Mouse (Mus musculus) kidney, postnatal 14 days (tissue): Measurements from ENCODE around the gene Grik1.

ENCODE experiments used
- DNase-seq: peaks from one replicate; pipeline ENCODE4 v3.0.0; 2022; ENCODE audit warnings: mixed read lengths

Gene Grik1

GRCm38 (mm10) chr16:88141594-88141993, 148.5 kb downstream of the Grik1 start:
- no peak for DNase-seq

GRCm38 (mm10) chr16:88138913-88139312, 151.2 kb downstream of the Grik1 start:
- no peak for DNase-seq

- DNase-seq: no peak
These were observed 157.1 kb downstream of the Grik1 start for GRCm38 (mm10) chr16:88132919-88133318.

GRCm38 (mm10) chr16:88131103-88131502, 159.0 kb downstream of the Grik1 start:
- DNase-seq: no peak

- DNase-seq: no peak
These were observed 165.0 kb downstream of the Grik1 start for GRCm38 (mm10) chr16:88125098-88125497.

- peak; percentile 18 for DNase-seq
These were observed 177.4 kb downstream of the Grik1 start for GRCm38 (mm10) chr16:88112551-88113138.

GRCm38 (mm10) chr16:88111459-88111858, 178.6 kb downstream of the Grik1 start:
- DNase-seq: no peak

- DNase-seq: no peak
These were observed 195.8 kb downstream of the Grik1 start for GRCm38 (mm10) chr16:88094206-88094789.

- no peak for DNase-seq
These were observed 202.8 kb downstream of the Grik1 start for GRCm38 (mm10) chr16:88087280-88087679.

GRCm38 (mm10) chr16:88074716-88075115, 215.3 kb downstream of the Grik1 start:
- no peak for DNase-seq

GRCm38 (mm10) chr16:88060936-88061335, 229.1 kb downstream of the Grik1 start:
- DNase-seq: no peak

GRCm38 (mm10) chr16:88048121-88048520, 241.9 kb downstream of the Grik1 start:
- DNase-seq: no peak

- no peak for DNase-seq
These were observed 245.7 kb downstream of the Grik1 start for GRCm38 (mm10) chr16:88044321-88044720.

GRCm38 (mm10) chr16:88042458-88042857, 247.6 kb downstream of the Grik1 start:
- no peak for DNase-seq

- no peak for DNase-seq
These were observed 251.5 kb downstream of the Grik1 start for GRCm38 (mm10) chr16:88038503-88039091.

- DNase-seq: no peak
These were observed 301.3 kb downstream of the Grik1 start for GRCm38 (mm10) chr16:87988805-87989204.

- DNase-seq: no peak
These were observed 305.7 kb downstream of the Grik1 start for GRCm38 (mm10) chr16:87984201-87984870.

- DNase-seq: no peak
These were observed 316.0 kb downstream of the Grik1 start for GRCm38 (mm10) chr16:87974076-87974443.

- no peak for DNase-seq
These were observed 316.5 kb downstream of the Grik1 start for GRCm38 (mm10) chr16:87973394-87974075.

- no peak for DNase-seq
These were observed 318.2 kb downstream of the Grik1 start for GRCm38 (mm10) chr16:87971911-87972310.

GRCm38 (mm10) chr16:87969936-87970335, 320.1 kb downstream of the Grik1 start:
- DNase-seq: no peak

- DNase-seq: no peak
These were observed 328.6 kb downstream of the Grik1 start for GRCm38 (mm10) chr16:87961419-87961818.

GRCm38 (mm10) chr16:87957449-87957848, 332.6 kb downstream of the Grik1 start:
- no peak for DNase-seq
